Mouse (Mus musculus): Measurements from ENCODE around the gene Galm. TPM values are rescaled to one million over a fixed set of nuclear protein-coding genes. Genes with fewer than 3 reads are reported as not detected.

Gene Galm
- polyA plus RNA-seq, 1 experiment: 2.5 TPM

DNA sequence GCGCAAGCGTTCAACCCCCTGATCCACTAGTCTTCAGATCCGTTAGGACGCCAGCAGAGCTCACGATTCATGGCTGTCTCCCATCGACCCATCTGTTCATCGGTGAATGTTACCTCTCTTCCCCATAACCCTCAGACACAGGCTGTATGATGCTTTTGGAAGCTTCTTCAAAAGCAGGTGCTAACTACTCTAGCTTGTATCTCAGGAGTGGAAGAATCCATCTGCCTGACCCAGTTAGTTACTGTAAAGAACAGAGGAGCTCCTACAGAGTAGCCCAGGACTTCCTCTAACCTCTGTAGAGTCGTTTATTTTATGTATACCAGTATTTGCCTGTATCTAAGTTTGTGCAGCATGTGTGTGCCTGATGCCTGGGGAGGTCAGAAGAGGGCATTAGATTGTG, 29.6 kb downstream of the Galm start:
- Histone ChIP-seq H3ac (ENCODE audit: control insufficient read depth, insufficient read length) (no peak overlapping the region), H3K4me2 (ENCODE audit: low read depth) (no peak overlapping the region), H3K36me3 (ENCODE audit: control insufficient read depth, insufficient read depth) (no peaks in the 10 kb centered on the region), H3K4me3 (no peak overlapping the region), H3K27me3 (ENCODE audit: control insufficient read depth, insufficient read depth, insufficient read length) (no peaks in the 10 kb centered on the region), H3K79me2 (ENCODE audit: control insufficient read depth, insufficient read depth) (no peaks in the 10 kb centered on the region)
- no peak for TF ChIP-seq REST (IDR thresholded peaks at IDR 0.05; ENCODE audit: insufficient read depth, insufficient read length)
- no peak for TF ChIP-seq CEBPB (IDR thresholded peaks at IDR 0.05; ENCODE audit: insufficient read depth, poor library complexity, severe bottlenecking)
- TF ChIP-seq USF1 (IDR thresholded peaks at IDR 0.05; ENCODE audit: low read depth): no peak
- no peak for TF ChIP-seq POLR2A (IDR thresholded peaks at IDR 0.05; ENCODE audit: insufficient read length, low read depth)
- no peak for TF ChIP-seq MYOD1 (IDR thresholded peaks at IDR 0.05; ENCODE audit: control insufficient read depth in 1 of 3, insufficient read length in 2 of 3, low read depth in 2 of 3)

DNA sequence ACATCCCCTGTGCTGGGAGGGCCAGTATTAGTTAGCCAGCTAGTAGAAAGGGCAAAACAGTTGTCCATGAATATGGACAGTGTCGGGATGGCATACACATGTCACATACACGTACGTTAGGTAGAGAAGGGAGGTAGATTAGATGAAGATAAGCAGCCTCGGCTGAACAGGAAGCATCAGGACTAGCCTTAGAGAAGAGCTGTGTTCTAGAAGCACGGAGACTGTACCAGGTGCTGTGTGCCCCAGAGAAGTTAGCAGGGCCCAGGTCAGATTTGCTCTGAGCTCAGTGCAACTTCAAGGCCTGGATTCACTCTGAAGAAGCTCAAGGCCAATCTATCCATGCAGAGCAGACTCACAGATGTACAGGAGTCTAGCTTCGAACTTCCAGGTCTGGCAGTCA, 30.2 kb downstream of the Galm start:
- Histone ChIP-seq H3K36me3 (ENCODE audit: control insufficient read depth, insufficient read depth) (no peaks in the 10 kb centered on the region), H3K4me3 (no peak overlapping the region), H3K27me3 (ENCODE audit: control insufficient read depth, insufficient read depth, insufficient read length) (no peaks in the 10 kb centered on the region), H3ac (ENCODE audit: control insufficient read depth, insufficient read length) (no peak overlapping the region), H3K4me2 (ENCODE audit: low read depth) (no peak overlapping the region), H3K79me2 (ENCODE audit: control insufficient read depth, insufficient read depth) (no peaks in the 10 kb centered on the region)
- TF ChIP-seq REST (IDR thresholded peaks at IDR 0.05; ENCODE audit: insufficient read depth, insufficient read length): no peak
- TF ChIP-seq MYOG (IDR thresholded peaks at IDR 0.05; ENCODE audit: control insufficient read depth in 1 of 3, insufficient read depth in 1 of 3, insufficient read length in 2 of 3, low read depth in 2 of 3): no peak
- TF ChIP-seq E2F4 (IDR thresholded peaks at IDR 0.05; ENCODE audit: insufficient read depth): no peak
- TF ChIP-seq SRF (IDR thresholded peaks at IDR 0.05; ENCODE audit: control insufficient read depth, insufficient read length, low read depth): no peak
- no peak for TF ChIP-seq TCF12 (IDR thresholded peaks at IDR 0.05; ENCODE audit: insufficient read depth, poor library complexity, severe bottlenecking)

DNA sequence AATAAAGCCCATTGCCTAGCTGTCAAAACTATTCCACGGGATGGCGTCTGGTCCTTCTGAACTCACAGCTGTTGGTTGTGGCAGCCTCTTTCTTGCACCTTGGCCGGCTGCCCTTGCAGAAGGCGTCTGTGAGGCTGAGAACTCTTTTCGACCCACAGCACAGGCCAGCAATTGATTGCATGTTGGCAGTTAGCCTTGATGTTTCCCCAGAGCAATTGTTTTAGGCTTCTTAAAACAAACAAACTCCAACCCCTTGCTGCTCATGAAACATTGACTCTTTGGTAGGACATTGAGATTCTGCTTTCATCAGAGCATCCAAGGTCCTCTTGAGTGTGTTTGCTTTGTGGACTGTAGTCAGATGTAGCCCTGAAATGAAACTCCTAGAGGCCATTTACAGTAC, 33.2 kb downstream of the Galm start:
- no peak overlapping the region for H3K4me2 ChIP-seq (ENCODE audit: low read depth)

DNA sequence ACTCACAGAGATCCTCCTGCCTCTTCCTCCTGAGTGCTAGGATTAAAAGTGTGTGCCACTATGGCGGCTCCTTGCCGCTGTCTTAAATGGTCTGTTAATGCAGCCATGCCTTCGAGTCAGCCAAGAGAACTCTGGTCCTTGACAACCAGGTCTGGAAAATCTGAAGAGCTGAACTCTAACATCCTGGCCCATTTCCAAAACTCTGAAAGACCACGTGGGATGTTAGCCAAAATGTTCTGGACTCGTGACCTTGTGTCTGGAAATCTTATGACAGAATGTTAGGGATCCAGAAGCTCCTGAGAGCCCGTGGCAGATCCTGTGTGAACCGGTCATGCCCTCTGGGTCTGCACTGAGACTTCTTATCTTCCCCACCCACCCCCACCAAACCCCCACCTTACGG, 36.7 kb downstream of the Galm start:
- H3K27me3 ChIP-seq (ENCODE audit: control insufficient read depth, insufficient read depth, insufficient read length): no peaks in the 10 kb centered on the region
- H3K4me2 ChIP-seq (ENCODE audit: low read depth): no peak overlapping the region
- H3K4me3 ChIP-seq: no peak overlapping the region
- no peak for TF ChIP-seq TCF12 (IDR thresholded peaks at IDR 0.05; ENCODE audit: insufficient read depth, poor library complexity, severe bottlenecking)
- TF ChIP-seq MYOD1 (IDR thresholded peaks at IDR 0.05; ENCODE audit: control insufficient read depth in 1 of 3, insufficient read length in 2 of 3, low read depth in 2 of 3): no peak
- no peak for TF ChIP-seq MYOG (IDR thresholded peaks at IDR 0.05; ENCODE audit: control insufficient read depth in 1 of 3, insufficient read depth in 1 of 3, insufficient read length in 2 of 3, low read depth in 2 of 3)
- TF ChIP-seq REST (IDR thresholded peaks at IDR 0.05; ENCODE audit: insufficient read depth, insufficient read length): no peak
- TF ChIP-seq MAX (IDR thresholded peaks at IDR 0.05; ENCODE audit: low read depth): no peak
- no peak for TF ChIP-seq POLR2AphosphoS2 (IDR thresholded peaks at IDR 0.05; ENCODE audit: insufficient read length, low read depth)
- TF ChIP-seq POLR2A (IDR thresholded peaks at IDR 0.05; ENCODE audit: insufficient read length, low read depth): no peak
- no peak for TF ChIP-seq TCF3 (IDR thresholded peaks at IDR 0.05; ENCODE audit: insufficient read length, low read depth)
- no peak for TF ChIP-seq CEBPB (IDR thresholded peaks at IDR 0.05; ENCODE audit: insufficient read depth, poor library complexity, severe bottlenecking)
- TF ChIP-seq USF1 (IDR thresholded peaks at IDR 0.05; ENCODE audit: low read depth): no peak
- TF ChIP-seq SRF (IDR thresholded peaks at IDR 0.05; ENCODE audit: control insufficient read depth, insufficient read length, low read depth): no peak
- TF ChIP-seq E2F4 (IDR thresholded peaks at IDR 0.05; ENCODE audit: insufficient read depth): no peak
- no peaks in the 10 kb centered on the region for H3K79me2 ChIP-seq (ENCODE audit: control insufficient read depth, insufficient read depth)
- no peaks in the 10 kb centered on the region for H3K36me3 ChIP-seq (ENCODE audit: control insufficient read depth, insufficient read depth)
- H3ac ChIP-seq (ENCODE audit: control insufficient read depth, insufficient read length): no peak overlapping the region

More for the DNA sequence above, 33.2 kb downstream of the Galm start:
- H3K4me3 ChIP-seq: no peak overlapping the region
- TF ChIP-seq MYOG (IDR thresholded peaks at IDR 0.05; ENCODE audit: control insufficient read depth in 1 of 3, insufficient read depth in 1 of 3, insufficient read length in 2 of 3, low read depth in 2 of 3) (peak; percentile 15 to 70 (median 43)), MYOD1 (IDR thresholded peaks at IDR 0.05; ENCODE audit: control insufficient read depth in 1 of 3, insufficient read length in 2 of 3, low read depth in 2 of 3) (peak in 2 of 3 experiments; percentile 36 to 55), SRF (IDR thresholded peaks at IDR 0.05; ENCODE audit: control insufficient read depth, insufficient read length, low read depth) (no peak)
- H3K36me3 ChIP-seq (ENCODE audit: control insufficient read depth, insufficient read depth): no peaks in the 10 kb centered on the region
- no peaks in the 10 kb centered on the region for H3K27me3 ChIP-seq (ENCODE audit: control insufficient read depth, insufficient read depth, insufficient read length)
- H3ac ChIP-seq (ENCODE audit: control insufficient read depth, insufficient read length): no peak overlapping the region
- H3K79me2 ChIP-seq (ENCODE audit: control insufficient read depth, insufficient read depth): no peaks in the 10 kb centered on the region

DNA sequence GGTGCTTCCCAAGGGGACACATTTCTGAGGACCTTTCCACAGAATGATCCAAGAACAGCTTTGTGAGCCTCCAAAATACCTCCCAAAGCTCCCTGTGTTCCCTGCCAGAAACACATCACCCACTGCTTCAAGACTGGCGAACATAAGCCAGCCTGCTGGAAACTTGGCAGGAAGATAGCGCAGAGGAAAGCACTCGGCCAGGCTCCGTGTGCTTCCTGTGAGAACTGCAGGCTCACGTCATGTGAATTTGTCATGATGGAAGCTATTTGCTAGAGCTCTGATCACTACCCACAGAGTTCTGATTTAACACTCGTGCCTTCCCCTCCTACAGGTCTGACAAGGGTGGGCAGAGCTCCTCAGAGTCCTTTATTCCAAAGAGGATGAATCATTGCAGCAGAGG, 38.5 kb downstream of the Galm start:
- no peak for TF ChIP-seq SRF (IDR thresholded peaks at IDR 0.05; ENCODE audit: control insufficient read depth, insufficient read length, low read depth)
- Histone ChIP-seq H3K4me2 (ENCODE audit: low read depth) (no peak overlapping the region), H3K27me3 (ENCODE audit: control insufficient read depth, insufficient read depth, insufficient read length) (no peaks in the 10 kb centered on the region), H3K79me2 (ENCODE audit: control insufficient read depth, insufficient read depth) (no peaks in the 10 kb centered on the region), H3ac (ENCODE audit: control insufficient read depth, insufficient read length) (no peak overlapping the region), H3K36me3 (ENCODE audit: control insufficient read depth, insufficient read depth) (no peaks in the 10 kb centered on the region), H3K4me3 (no peak overlapping the region)

DNA sequence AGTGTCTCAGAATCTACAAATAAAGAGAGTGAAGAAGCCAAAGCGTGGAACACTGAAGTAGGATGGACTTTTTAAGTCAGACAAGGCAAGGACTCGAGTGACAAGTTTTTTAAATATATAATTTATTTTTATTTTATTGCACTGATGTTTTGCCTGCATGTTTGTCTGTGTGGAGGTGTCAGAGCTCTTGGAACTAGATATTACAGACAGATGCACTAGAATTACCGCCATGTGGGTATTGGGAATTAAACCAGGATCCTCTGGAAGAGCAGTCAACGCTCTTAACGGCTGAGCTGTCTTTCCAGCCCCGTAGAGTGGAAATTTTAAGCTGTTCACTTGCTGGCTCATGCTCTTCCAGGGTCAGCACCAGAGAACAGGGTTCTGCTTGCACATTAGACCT, 39.1 kb downstream of the Galm start:
- H3K4me3 ChIP-seq: no peak overlapping the region
- no peak overlapping the region for H3ac ChIP-seq (ENCODE audit: control insufficient read depth, insufficient read length)
- no peaks in the 10 kb centered on the region for H3K36me3 ChIP-seq (ENCODE audit: control insufficient read depth, insufficient read depth)
- H3K4me2 ChIP-seq (ENCODE audit: low read depth): no peak overlapping the region
- TF ChIP-seq SRF (IDR thresholded peaks at IDR 0.05; ENCODE audit: control insufficient read depth, insufficient read length, low read depth): no peak
- no peak for TF ChIP-seq REST (IDR thresholded peaks at IDR 0.05; ENCODE audit: insufficient read depth, insufficient read length)
- no peak for TF ChIP-seq USF1 (IDR thresholded peaks at IDR 0.05; ENCODE audit: low read depth)
- no peak for TF ChIP-seq E2F4 (IDR thresholded peaks at IDR 0.05; ENCODE audit: insufficient read depth)
- no peak for TF ChIP-seq POLR2AphosphoS2 (IDR thresholded peaks at IDR 0.05; ENCODE audit: insufficient read length, low read depth)
- TF ChIP-seq TCF3 (IDR thresholded peaks at IDR 0.05; ENCODE audit: insufficient read length, low read depth): no peak
- no peak for TF ChIP-seq POLR2A (IDR thresholded peaks at IDR 0.05; ENCODE audit: insufficient read length, low read depth)
- TF ChIP-seq TCF12 (IDR thresholded peaks at IDR 0.05; ENCODE audit: insufficient read depth, poor library complexity, severe bottlenecking): no peak
- no peak for TF ChIP-seq MYOD1 (IDR thresholded peaks at IDR 0.05; ENCODE audit: control insufficient read depth in 1 of 3, insufficient read length in 2 of 3, low read depth in 2 of 3)
- TF ChIP-seq MYOG (IDR thresholded peaks at IDR 0.05; ENCODE audit: control insufficient read depth in 1 of 3, insufficient read depth in 1 of 3, insufficient read length in 2 of 3, low read depth in 2 of 3): no peak
- no peak for TF ChIP-seq CEBPB (IDR thresholded peaks at IDR 0.05; ENCODE audit: insufficient read depth, poor library complexity, severe bottlenecking)
- TF ChIP-seq MAX (IDR thresholded peaks at IDR 0.05; ENCODE audit: low read depth): no peak
- no peaks in the 10 kb centered on the region for H3K27me3 ChIP-seq (ENCODE audit: control insufficient read depth, insufficient read depth, insufficient read length)
- H3K79me2 ChIP-seq (ENCODE audit: control insufficient read depth, insufficient read depth): no peaks in the 10 kb centered on the region
